Mouse (Mus musculus) heart, embryonic 12.5 days (tissue): ENCODE results near the gene Gm10318. TPM values are rescaled to one million over a fixed set of nuclear protein-coding genes. Genes with fewer than 3 reads are reported as not detected.
A peak's percentile ranks its signal among the peaks of the same experiment; 100 is the strongest.

Experiments used
- ATAC-seq: fragments of 200-750 bp; cut with Nextera tagmentation; 2 replicates; pipeline ENCODE4 v1.8.0; 2017; ENCODE audit warnings: moderate TSS enrichment, moderate library complexity; ENCODE audit not compliant: insufficient number of reproducible peaks, low FRiP score
- H3K27ac ChIP-seq: fragments of 300-500 bp; sonication (generic); 2 replicates; pipeline ENCODE4 v1.5.1; 2016; ENCODE audit warnings: mild to moderate bottlenecking, moderate library complexity; ENCODE audit not compliant: poor library complexity, severe bottlenecking
- H3K27me3 ChIP-seq: fragments of 300-500 bp; sonication (generic); replicated peaks from 2 replicates; pipeline ENCODE4 v1.6.1; 2016; ENCODE audit warnings: mild to moderate bottlenecking, moderate library complexity
- H3K36me3 ChIP-seq: fragments of 300-500 bp; sonication (generic); 2 replicates; pipeline ENCODE4 v1.6.1; 2016; ENCODE audit warnings: mild to moderate bottlenecking, moderate library complexity
- H3K4me1 ChIP-seq: fragments of 300-500 bp; sonication (generic); replicated peaks from 2 replicates; pipeline ENCODE4 v1.6.1; 2016; ENCODE audit warnings: mild to moderate bottlenecking
- H3K4me2 ChIP-seq: fragments of 300-500 bp; sonication (generic); 2 replicates; pipeline ENCODE4 v1.6.1; 2016; ENCODE audit warnings: mild to moderate bottlenecking, moderate library complexity
- H3K4me3 ChIP-seq: fragments of 300-500 bp; sonication (generic); 2 replicates; pipeline ENCODE4 v1.5.1; 2016; ENCODE audit warnings: mild to moderate bottlenecking
- H3K9ac ChIP-seq: fragments of 300-500 bp; sonication (generic); 2 replicates; pipeline ENCODE4 v1.6.1; 2016; ENCODE audit warnings: mild to moderate bottlenecking, moderate library complexity
- H3K9me3 ChIP-seq: fragments of 300-500 bp; sonication (generic); replicated peaks from 2 replicates; pipeline ENCODE4 v1.6.1; 2016; ENCODE audit warnings: mild to moderate bottlenecking, moderate library complexity
- WGBS: fragments of 180-500 bp; shearing (Covaris S2); methylation state at CpG from one replicate; pipeline ENCODE4 v1.1.7; 2016; 5-methylcytosine and 5-hydroxymethylcytosine counted together
- polyA plus RNA-seq: library from polyadenylated mRNA; unstranded; fragments of >200 nt; fragmentation: Nextera tagmentation; extraction: Ambion mirVana; gene quantifications from 2 replicates; pipeline ENCODE4 v1.2.1, GENCODE M21; 2016

Gene Gm10318
- polyA plus RNA-seq, 1 experiment from 2014 or later, result not detected

DNA sequence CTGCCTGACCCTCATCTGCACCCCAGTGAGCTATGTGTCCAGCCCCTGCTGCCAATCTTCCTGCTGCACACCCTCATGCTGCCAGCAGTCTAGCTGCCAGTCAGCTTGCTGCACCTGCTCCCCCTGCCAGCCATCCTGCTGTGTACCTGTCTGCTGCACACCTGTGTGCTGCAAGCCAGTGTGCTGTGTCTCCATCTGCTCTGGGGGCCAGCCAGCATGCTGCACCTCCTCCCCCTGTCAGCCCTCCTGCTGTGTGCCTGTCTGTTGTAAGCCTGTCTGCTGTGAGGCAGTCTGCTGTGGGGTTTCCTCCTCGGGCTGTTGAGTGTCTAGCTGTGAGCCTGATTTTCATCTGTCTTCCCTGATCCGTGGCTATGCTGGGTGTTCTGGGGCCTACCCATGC, 5.7 kb upstream of the Gm10318 start:
- Histone ChIP-seq H3K4me1 (no peaks in the 10 kb centered on the region), H3K4me3 (no peak overlapping the region), H3K36me3 (no peaks in the 10 kb centered on the region), H3K27me3 (no peaks in the 10 kb centered on the region), H3K9ac (no peak overlapping the region), H3K27ac (no peak overlapping the region), H3K9me3 (peaks cover 19% of the 10 kb centered on the region), H3K4me2 (no peak overlapping the region)
- no peak for ATAC-seq
- WGBS, result 5% methylated on average over 2 of the region's 2 CpGs

DNA sequence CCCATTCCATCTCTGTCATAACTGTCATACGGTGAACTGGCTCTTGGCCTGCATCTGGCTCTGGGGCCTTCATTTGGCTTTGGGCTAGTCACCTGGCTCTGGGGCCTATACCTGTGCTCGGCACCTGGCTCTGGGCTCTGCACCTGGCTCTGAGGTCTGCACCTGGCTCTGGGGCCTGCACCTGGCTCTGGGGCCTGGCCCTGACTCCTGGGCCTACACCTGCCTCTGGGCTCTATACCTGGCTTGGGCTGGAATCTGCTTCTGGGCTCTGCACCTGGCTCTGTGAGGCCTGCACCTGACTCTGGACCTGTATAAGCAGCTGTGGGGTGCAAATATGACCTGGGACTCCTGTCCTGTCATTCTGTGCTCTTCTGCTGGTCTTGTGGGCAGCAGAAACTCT, 5.1 kb upstream of the Gm10318 start:
- no peak overlapping the region for H3K4me3 ChIP-seq
- no peak overlapping the region for H3K27ac ChIP-seq
- no peak overlapping the region for H3K9ac ChIP-seq
- H3K9me3 ChIP-seq, result peaks cover 19% of the 10 kb centered on the region
- no peaks in the 10 kb centered on the region for H3K36me3 ChIP-seq
- no peak overlapping the region for H3K4me2 ChIP-seq
- WGBS, result 71% methylated on average over 2 of the region's 2 CpGs
- no peaks in the 10 kb centered on the region for H3K4me1 ChIP-seq
- ATAC-seq, result no peak
- H3K27me3 ChIP-seq, result peaks cover 5% of the 10 kb centered on the region; the same call in 1 of the 2 replicates

DNA sequence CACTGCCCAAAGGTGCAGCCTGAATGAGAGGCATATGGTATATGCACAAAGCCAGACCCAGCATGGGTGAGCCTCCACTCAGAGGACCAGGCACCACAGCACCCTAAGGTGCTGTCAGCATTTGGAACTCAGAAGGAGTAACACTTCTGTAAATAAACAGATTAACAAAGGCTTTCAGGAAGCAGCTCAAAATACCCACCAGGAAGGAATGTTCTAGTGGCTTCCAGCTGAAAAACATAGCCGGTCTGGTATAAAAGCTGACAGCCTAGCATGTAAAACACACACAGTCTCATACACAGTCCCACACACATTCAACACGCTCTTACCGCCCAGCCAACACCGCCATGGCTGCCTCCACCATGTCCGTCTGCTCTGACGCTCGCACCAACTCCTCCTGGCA, 9.0 kb downstream of the Gm10318 start, which contains the start of gene Gm3285:
Gm3285 (plus strand) TSS at position 301 of the 400 bp plus-strand sequence.
- Histone ChIP-seq H3K9ac (no peak within 1 kb of the TSS), H3K27ac (no peak within 1 kb of the TSS), H3K4me1 (0 out of 2 replicates have a peak, but pooled peaks cover 4% of the 10 kb centered on the region), H3K4me3 (no peak within 1 kb of the TSS), H3K27me3 (peaks cover 13% of the 10 kb centered on the region), H3K36me3 (no peaks in the 10 kb centered on the region), H3K9me3 (peaks cover 6% of the 10 kb centered on the region; the same call in 1 of the 2 replicates), H3K4me2 (no peak within 1 kb of the TSS)
- WGBS, result 50% methylated on average over 7 of the region's 7 CpGs
- ATAC-seq, result no peak

DNA sequence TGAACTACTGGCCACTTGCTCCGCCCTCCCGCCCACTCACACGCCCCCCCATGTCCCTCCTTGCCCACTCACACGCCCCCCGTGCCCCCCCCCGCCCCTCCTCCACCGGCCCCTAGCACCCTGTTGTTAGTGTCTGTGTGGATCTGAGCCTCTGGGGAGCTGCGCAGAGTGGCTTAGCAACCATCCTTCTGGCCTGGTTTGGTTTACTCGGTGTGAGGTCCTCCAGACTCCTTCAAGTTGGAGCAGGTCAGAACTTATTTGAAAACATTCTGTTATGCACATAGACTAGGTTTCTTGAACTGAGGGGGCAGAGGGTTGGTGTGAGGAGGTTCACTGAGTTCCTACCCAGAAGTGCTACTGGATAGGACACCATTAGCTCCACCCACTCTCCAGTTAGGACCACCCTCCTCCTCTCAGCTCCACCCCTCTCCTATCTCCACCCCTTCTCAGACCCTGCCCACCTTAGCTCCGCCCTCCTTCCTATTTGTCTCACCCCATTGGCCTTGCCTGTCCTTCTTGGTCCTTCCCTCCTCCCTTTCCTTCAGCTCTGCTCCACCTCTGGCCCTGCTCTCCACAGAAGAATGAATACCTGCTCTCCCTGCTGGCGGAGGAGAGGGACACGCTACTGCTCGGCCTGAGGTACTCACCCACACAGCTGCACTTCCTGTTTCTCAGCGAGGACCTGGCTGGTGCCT, 11.6 kb downstream of the Gm10318 start:
- Histone ChIP-seq H3K4me3 (0 out of 2 replicates have a peak overlapping the region, but pooled peaks have one; percentile 9), H3K9ac (no peak overlapping the region)
- peak; percentile 33 for ATAC-seq

DNA sequence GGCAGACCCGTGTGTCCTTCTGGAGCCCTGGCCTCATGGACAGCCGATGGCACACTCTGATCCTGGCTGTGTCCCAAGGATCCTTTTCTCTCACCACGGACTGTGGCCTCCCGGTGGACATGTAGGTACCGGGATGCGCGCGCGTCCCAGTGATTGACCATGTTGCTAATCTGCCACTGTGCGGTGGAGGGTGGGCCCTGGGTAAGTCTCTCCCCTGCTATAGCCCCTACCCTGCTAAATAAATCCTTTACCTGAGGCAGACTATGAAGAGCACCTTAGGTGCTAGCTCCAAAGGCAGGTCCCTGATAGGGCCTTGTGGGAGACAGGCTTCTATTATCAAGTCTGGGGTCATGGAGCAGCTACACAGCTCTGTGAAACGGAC, 12.1 kb downstream of the Gm10318 start:
- ATAC-seq, result no peak
- Histone ChIP-seq H3K4me3 (0 out of 2 replicates have a peak overlapping the region, but pooled peaks have one; percentile 9), H3K36me3 (no peaks in the 10 kb centered on the region), H3K9ac (no peak overlapping the region), H3K4me1 (0 out of 2 replicates have a peak, but pooled peaks cover 4% of the 10 kb centered on the region), H3K9me3 (no peaks in the 10 kb centered on the region), H3K27me3 (peaks cover 20% of the 10 kb centered on the region), H3K4me2 (peak overlapping the region; percentile 52), H3K27ac (no peak overlapping the region)
- 37% methylated on average over 11 of the region's 11 CpGs for WGBS

More for the DNA sequence above, 11.6 kb downstream of the Gm10318 start:
- 0 out of 2 replicates have a peak, but pooled peaks cover 4% of the 10 kb centered on the region for H3K4me1 ChIP-seq
- H3K27ac ChIP-seq, result no peak overlapping the region
- 28% methylated on average over 14 of the region's 14 CpGs for WGBS
- peaks cover 15% of the 10 kb centered on the region for H3K27me3 ChIP-seq
- H3K36me3 ChIP-seq, result no peaks in the 10 kb centered on the region
- H3K4me2 ChIP-seq, result peak overlapping the region; percentile 52
- no peaks in the 10 kb centered on the region for H3K9me3 ChIP-seq

DNA sequence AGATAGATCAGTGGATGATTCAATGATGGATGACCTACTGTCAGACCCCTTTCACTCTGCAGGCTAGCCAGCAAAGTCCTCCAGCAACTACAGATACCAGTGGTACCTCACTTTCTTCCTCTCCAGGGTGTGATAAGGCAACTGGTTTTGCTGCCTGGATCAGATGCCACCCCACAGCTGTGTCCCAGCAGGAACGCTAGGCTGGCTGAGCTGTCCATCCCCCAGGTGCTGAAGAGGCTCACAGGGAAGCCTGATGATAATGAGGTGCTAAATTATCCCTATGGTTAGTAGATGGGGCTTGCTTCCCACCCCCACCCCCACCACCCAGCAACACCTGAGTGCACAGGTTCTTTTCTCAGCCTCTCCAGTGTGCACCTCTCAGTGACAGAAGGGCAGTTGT, 14.9 kb downstream of the Gm10318 start:
- Histone ChIP-seq H3K27me3 (peaks cover 20% of the 10 kb centered on the region), H3K4me1 (0 out of 2 replicates have a peak, but pooled peaks cover 4% of the 10 kb centered on the region), H3K4me3 (no peak overlapping the region), H3K9ac (no peak overlapping the region), H3K4me2 (no peak overlapping the region), H3K9me3 (0 out of 2 replicates have a peak, but pooled peaks cover 7% of the 10 kb centered on the region), H3K27ac (no peak overlapping the region), H3K36me3 (no peaks in the 10 kb centered on the region)
- 0% methylated on average over 1 of the region's 1 CpGs for WGBS
- ATAC-seq, result no peak

DNA sequence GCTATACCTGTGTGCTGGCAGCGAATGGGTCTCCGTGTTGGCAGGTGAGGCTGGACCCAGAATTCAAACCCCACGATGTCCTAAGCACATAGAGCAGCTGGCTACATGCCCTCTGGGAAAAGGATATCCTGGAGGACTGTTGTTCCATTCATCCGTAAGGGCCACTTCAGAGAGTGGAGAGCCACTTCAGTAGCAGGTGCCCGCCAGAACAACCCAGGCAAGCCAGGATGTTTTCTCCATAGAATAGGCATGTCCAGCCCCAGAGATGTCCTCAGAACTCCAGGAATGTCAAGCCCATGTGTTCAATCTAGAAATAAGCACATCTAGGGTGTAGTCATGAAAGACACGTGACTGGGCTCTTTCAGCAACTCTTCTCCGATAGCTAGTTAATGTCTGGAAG, 17.0 kb downstream of the Gm10318 start:
- H3K9ac ChIP-seq, result no peak overlapping the region
- ATAC-seq, result no peak
- H3K4me2 ChIP-seq, result no peak overlapping the region
- WGBS, result 78% methylated on average over 7 of the region's 7 CpGs
- H3K27ac ChIP-seq, result no peak overlapping the region
- H3K4me3 ChIP-seq, result no peak overlapping the region
- 0 out of 2 replicates have a peak, but pooled peaks cover 7% of the 10 kb centered on the region for H3K9me3 ChIP-seq
- no peaks in the 10 kb centered on the region for H3K36me3 ChIP-seq
- 0 out of 2 replicates have a peak, but pooled peaks cover under 1% of the 10 kb centered on the region for H3K4me1 ChIP-seq
- H3K27me3 ChIP-seq, result peaks cover 13% of the 10 kb centered on the region; the same call in 1 of the 2 replicates

DNA sequence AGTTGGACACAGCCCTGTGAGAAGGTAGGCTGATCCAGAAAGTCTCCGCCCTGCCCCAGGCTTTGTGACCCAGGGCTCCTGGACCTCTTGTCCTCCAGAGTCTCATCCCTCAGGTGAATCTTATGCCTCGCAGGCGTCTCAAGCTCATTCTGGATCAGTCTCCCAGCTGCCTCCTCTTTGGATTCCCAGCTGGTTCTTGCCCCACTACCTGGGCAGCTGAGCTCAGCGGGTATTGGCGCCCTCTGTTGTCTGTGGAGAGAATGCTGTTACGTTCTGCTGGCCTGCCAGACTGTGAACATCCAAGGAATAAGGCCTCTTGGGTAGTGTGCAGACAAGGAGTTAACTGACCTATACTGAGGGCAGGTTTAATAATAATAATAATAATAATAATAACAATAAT, 26.3 kb downstream of the Gm10318 start:
- Histone ChIP-seq H3K36me3 (no peaks in the 10 kb centered on the region), H3K4me2 (no peak overlapping the region), H3K27me3 (no peaks in the 10 kb centered on the region), H3K9ac (no peak overlapping the region), H3K27ac (no peak overlapping the region), H3K4me3 (no peak overlapping the region), H3K4me1 (no peaks in the 10 kb centered on the region), H3K9me3 (no peaks in the 10 kb centered on the region; the same call in 1 of the 2 replicates)
- no peak for ATAC-seq
- 52% methylated on average over 6 of the region's 6 CpGs for WGBS

DNA sequence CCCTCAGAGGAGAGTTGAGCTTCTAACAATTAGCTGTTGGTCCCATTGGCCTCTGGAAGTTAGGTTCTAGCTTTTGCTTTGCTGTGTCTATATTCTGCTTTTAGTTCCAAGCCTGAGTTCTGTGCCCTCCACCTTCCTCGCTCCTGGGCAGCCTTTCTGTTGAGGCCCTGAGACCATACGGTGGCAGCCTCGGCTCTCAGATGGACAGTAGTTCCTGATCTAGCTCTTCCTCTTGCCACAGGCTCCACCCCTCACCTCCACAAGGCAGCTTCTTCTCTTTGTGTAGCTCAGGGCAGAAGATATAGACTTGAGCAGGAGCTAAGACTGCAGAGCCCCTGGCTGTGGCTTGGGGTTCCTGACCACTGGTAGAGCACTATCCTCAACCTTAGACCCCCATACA, 27.6 kb downstream of the Gm10318 start:
- Histone ChIP-seq H3K4me2 (no peak overlapping the region), H3K27me3 (no peaks in the 10 kb centered on the region), H3K9me3 (no peaks in the 10 kb centered on the region; the same call in 1 of the 2 replicates), H3K4me1 (no peaks in the 10 kb centered on the region), H3K36me3 (no peaks in the 10 kb centered on the region), H3K9ac (no peak overlapping the region), H3K27ac (no peak overlapping the region), H3K4me3 (no peak overlapping the region)
- ATAC-seq, result no peak
- WGBS, result 60% methylated on average over 3 of the region's 3 CpGs

DNA sequence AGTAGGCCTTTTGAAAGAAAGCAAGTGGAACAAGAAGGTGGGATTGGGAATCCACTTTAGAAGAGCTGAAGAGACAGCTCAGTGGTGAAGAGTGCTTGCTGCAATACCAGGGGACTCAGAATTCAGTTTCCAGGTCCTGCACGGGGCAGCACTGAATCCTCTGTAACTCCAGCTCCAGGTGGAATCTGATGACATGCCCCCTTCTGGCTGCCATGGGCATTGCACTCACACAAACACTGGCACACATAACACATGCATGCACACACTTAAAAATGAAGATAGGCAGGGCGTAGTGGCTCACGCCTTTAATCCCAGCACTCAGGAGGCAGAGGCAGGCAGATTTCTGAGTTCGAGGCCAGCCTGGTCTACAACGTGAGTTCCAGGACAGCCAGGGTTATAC, 29.9 kb downstream of the Gm10318 start:
- no peaks in the 10 kb centered on the region for H3K4me1 ChIP-seq
- ATAC-seq, result no peak

DNA sequence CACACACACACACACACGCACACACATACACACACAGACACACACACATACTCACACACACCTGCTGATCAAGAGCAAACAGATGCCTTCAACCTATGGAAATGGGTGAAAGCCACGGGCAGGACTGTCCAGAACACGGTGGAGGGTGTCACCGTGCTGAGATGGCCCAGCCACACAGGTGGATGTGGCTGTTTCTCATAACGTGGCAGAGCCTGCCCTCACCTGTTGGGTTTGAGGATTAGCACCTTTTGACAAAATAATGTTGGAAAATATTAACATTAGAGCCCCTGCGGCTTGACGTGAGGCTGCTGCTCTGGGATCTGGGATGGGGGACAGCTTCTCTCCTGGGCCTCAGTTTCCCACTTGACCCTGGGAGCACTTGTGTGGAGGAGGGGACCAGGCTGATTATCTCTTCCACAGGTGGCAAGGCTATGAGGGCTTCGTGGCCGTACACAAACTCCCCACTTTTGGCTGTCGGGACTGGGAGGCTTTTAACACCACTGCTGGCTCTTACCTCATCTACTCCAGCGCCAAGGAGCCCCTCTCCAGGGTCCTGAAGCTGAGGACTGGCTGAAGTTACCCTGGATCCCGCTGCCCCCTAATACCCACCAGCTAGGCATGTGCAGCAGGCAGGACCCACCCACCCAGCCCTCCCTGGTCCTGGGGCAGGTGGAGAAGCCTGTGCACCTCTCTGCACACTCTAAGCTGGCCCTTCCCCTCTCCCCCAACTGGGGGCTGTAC, 33.5 kb downstream of the Gm10318 start:
- Histone ChIP-seq H3K27me3 (peaks cover 12% of the 10 kb centered on the region), H3K4me1 (no peaks in the 10 kb centered on the region), H3K9me3 (peaks cover 5% of the 10 kb centered on the region; the same call in 1 of the 2 replicates), H3K27ac (no peak overlapping the region), H3K9ac (no peak overlapping the region), H3K36me3 (no peaks in the 10 kb centered on the region), H3K4me2 (no peak overlapping the region), H3K4me3 (no peak overlapping the region)
- no peak for ATAC-seq
- WGBS, result 46% methylated on average over 12 of the region's 12 CpGs

More for the DNA sequence above, 29.9 kb downstream of the Gm10318 start:
- Histone ChIP-seq H3K27me3 (peaks cover 12% of the 10 kb centered on the region), H3K27ac (no peak overlapping the region), H3K36me3 (no peaks in the 10 kb centered on the region), H3K4me2 (no peak overlapping the region), H3K9me3 (no peaks in the 10 kb centered on the region; the same call in 1 of the 2 replicates), H3K4me3 (no peak overlapping the region), H3K9ac (no peak overlapping the region)
- WGBS, result 88% methylated on average over 5 of the region's 5 CpGs
